Mouse (Mus musculus) layer of hippocampus, adult 2 months (tissue): Measurements from ENCODE around the gene Nup214. TPM values are rescaled to one million over a fixed set of nuclear protein-coding genes. Genes with fewer than 3 reads are reported as not detected.

Source experiments
- DNase-seq, 2 experiments: peaks; one replicate each; pipeline ENCODE4 v3.0.0; 2022; ENCODE audit warnings: low spot score in 2 of 2
- H3K27ac ChIP-seq: fragments of 200-600 bp; 2 replicates; pipeline ENCODE4 v1.8.1; 2022
- H3K4me3 ChIP-seq: fragments of 200-600 bp; 2 replicates; pipeline ENCODE4 v1.8.1; 2022; ENCODE audit warnings: mild to moderate bottlenecking
- CTCF ChIP-seq: fragments of 200-600 bp; conservative IDR thresholded peaks from 2 replicates; pipeline ENCODE4 v1.8.1; 2022; ENCODE audit warnings: antibody characterized with exemption, mild to moderate bottlenecking, moderate library complexity
- long read RNA-seq, 2 experiments: library from polyadenylated mRNA; stranded (forward); transcript quantifications; one replicate each; pipeline ENCODE4 v2.0.0; 2021; ENCODE audit warnings: borderline mapping rate in 2 of 2
- total RNA-seq, 2 experiments: library from RNA; stranded (reverse); gene quantifications; 2 replicates each; pipeline ENCODE4 v1.2.3; 2021

Gene Nup214
- total RNA-seq: 10 to 100 TPM; 67.0 to 69.3 TPM
- long read RNA-seq, experiment 1, full-length matches to known transcripts: 4 of 20 reads
- long read RNA-seq, experiment 1, partial matches to known transcripts: 3 of 20 reads
- long read RNA-seq, experiment 1, other reads (novel, unspliced or antisense): 13 of 20 reads
- long read RNA-seq, experiment 2, full-length matches to known transcripts: 6 of 38 reads
- long read RNA-seq, experiment 2, partial matches to known transcripts: 10 of 38 reads
- long read RNA-seq, experiment 2, other reads (novel, unspliced or antisense): 22 of 38 reads

DNA sequence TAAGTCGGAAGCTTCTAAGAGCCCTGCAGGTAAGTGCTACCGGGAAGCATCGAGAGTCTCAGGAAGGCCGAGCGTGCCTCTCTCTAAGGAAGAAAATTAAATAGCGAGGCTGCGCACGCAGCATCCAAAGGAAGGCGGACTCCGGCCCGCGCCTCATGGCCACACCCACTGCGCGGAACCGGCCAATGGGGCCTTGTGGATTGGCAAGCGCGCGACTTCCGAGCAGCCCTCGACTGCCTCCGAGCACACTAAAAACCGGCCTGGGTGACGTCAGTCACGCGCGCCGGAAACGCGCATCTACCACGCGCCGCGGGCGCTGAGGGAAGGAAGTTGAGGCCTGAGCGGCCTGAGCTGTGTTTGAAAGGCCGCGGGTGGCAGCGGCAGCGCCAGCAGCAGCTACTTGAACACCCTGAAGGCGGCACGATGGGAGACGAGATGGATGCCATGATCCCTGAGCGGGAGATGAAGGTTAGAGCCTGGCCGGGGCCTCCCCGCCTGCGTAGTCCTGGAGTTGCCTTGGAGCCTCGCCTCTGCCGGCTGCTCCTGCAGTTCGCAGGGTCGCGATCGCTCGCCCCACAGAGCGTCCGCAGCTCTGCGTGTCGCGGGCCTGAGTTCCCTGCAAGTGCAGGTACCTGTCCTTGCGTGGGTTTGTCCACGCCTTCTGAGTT, at the start of gene Nup214:
Gene Nup214, plus strand, starts transcription at position 296 of the 668 bp plus-strand sequence.
- peak within 1 kb of the TSS; percentile 97 for H3K4me3 ChIP-seq
- DNase-seq: peak; percentile 98 to 100
- peak within 1 kb of the TSS; percentile 93 for H3K27ac ChIP-seq
- no peak for TF ChIP-seq CTCF

DNA sequence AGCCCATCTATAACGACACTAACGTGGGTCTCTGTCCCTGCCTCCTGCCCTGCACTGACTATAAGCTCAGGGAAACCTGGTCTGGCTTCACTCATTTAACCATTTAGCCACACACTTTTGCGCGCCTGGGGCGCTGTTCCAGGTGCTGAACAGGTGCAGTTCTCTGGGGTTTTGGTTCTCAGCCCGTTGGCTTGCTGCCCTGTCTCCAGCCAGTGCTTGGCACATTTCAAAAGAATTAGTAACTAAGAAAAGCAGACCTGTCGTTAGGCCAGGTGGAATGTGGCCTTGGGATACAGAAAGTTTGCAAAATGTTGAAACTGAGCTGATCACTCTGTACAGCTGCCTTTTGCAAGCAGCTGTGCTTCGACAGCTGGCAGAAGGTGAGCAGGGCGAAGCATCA, 49.4 kb upstream of the Nup214 start:
- Histone ChIP-seq H3K4me3 (no peak overlapping the region), H3K27ac (no peak overlapping the region)
- TF ChIP-seq CTCF: no peak
- no peak for DNase-seq

DNA sequence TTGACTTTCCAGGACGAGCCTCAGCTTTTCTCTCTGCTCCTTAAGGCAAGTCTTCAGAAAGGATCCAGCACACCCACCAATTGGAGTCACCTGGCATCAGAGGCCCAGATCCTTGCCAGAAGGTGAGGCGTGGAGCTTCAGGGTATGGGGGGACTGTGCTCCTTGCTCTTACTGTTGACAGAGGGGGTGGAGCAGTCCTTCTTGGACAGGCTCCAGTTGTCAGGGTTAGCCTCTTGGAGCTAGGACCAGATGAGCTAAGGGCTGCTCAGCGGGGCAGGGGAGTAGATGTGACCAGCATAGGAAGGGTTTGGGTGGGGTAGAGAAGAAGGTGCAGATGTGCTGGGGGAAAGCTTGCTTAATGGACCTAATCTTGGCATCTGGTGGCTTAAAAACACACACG, 48.3 kb upstream of the Nup214 start:
- no peak overlapping the region for H3K4me3 ChIP-seq
- no peak for DNase-seq
- no peak for TF ChIP-seq CTCF
- H3K27ac ChIP-seq: no peak overlapping the region

DNA sequence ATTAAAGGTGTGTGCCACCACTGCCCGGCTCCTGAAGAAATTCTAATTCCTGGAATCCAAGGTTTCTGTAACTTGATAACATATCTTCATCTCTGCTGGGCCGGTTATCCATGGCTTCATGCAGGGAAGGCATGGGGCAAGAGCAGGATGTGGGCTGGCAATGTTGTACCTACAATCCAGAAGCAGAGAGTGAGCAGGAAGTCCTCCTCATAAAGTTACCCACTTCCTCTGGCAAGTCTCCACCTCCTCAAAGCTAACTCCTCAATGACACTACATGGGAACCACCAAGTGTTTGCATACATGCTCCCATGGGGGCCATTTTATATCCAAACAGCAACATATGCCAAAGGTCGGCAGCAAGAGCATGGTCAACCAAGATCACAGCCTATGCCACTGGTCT, 44.6 kb upstream of the Nup214 start:
- no peak for DNase-seq
- no peak for TF ChIP-seq CTCF
- H3K4me3 ChIP-seq: no peak overlapping the region
- H3K27ac ChIP-seq: no peak overlapping the region

DNA sequence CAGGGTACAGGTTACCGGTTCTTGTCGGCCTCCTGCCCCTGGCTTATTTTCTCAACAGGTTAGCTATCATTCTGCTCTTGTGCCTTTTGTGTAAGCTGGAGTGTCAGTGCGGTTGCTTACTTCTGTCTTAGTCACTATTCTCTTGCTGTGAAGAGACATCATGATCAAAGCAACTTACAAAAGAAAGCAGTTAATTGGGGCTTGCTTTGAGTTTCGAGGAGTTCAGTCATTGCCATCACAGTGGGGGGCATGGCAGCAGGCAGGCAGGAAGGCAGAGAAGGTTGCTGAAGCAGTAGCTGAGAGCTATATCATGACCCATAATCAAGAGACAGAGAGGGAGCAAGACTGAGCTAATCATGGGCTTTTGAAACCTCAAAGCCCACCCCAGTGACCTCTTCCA, 39.7 kb upstream of the Nup214 start:
- H3K4me3 ChIP-seq: no peak overlapping the region
- no peak for DNase-seq
- H3K27ac ChIP-seq: no peak overlapping the region
- no peak for TF ChIP-seq CTCF

DNA sequence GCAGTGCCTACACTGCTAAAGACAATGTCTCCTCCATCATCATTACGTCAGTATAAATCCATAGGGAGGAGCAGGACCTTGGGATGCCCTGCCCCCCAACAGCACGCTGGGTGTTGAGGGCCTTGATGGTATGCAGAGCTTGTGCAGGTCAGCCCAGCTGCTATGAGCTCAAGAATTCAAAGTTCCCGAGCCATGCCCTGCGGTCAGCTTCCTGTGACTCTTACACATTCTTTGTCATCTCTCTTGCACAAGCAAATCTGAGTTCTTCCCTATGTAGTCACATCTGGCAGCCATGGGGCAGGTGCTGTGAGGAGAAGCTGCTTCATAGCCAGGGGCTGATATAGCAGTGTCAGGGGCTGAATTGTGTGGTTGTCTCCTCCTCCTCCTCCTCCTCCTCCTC, 39.2 kb upstream of the Nup214 start:
- H3K4me3 ChIP-seq: no peak overlapping the region
- no peak for TF ChIP-seq CTCF
- no peak overlapping the region for H3K27ac ChIP-seq
- no peak for DNase-seq

DNA sequence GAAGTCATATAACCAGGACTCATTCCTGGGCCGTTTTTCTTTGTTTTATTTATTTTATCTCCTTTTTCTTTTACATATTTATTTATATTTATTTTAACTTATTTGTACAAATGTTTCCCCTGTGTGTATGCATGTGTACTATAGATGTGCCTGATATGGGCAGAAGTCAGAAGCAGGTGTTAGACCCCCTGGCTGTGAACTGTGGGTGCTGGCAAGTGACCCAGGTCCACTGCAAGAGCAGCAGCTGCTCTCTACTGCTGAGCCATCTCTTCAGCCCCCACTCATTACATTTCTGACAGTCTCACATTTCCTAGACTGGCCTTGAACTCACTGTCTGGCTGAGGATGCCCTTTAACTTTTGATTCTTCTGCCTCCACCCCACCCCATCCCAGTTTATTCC, 35.9 kb upstream of the Nup214 start:
- TF ChIP-seq CTCF: no peak
- H3K4me3 ChIP-seq: no peak overlapping the region
- H3K27ac ChIP-seq: no peak overlapping the region
- DNase-seq: no peak

DNA sequence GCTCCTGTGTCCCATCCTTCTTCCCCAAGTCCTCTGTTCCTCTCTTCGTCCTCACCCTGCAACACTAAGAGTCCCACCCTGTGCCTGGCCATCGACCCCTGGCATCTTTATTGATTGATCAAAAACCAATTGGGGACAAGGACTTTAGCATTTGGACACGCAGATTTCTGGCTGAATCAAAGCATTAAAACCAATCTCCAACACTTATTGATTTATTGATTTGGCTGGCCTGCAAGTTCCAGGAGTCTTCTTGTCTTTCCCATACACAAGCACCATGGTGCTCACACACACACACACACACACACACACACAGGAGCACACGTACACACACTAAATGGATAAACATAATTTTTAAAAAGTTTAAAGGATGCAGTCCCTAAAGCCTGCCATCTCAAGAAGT, 31.2 kb upstream of the Nup214 start:
- no peak for DNase-seq
- H3K4me3 ChIP-seq: no peak overlapping the region
- no peak overlapping the region for H3K27ac ChIP-seq
- no peak for TF ChIP-seq CTCF

DNA sequence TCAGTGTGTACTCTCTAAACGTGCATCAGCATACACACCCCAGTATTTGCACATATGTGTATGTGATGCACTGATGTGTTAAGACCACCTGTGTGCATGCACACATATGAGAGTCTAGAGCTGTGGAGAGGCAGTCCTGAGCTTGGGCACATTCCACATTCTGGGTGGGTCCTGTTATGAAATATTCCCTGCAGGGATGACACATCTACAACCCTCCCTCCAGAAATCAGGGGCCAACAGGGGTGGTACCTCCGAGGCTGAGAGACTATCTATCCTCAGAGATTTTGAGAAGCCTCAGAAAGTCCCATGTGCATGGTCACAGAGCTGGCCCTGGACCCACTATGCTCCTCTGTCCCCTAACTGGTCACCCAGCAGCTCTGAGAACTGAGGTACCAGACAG, 28.7 kb upstream of the Nup214 start:
- no peak for DNase-seq
- TF ChIP-seq CTCF: no peak
- H3K4me3 ChIP-seq: no peak overlapping the region
- no peak overlapping the region for H3K27ac ChIP-seq

DNA sequence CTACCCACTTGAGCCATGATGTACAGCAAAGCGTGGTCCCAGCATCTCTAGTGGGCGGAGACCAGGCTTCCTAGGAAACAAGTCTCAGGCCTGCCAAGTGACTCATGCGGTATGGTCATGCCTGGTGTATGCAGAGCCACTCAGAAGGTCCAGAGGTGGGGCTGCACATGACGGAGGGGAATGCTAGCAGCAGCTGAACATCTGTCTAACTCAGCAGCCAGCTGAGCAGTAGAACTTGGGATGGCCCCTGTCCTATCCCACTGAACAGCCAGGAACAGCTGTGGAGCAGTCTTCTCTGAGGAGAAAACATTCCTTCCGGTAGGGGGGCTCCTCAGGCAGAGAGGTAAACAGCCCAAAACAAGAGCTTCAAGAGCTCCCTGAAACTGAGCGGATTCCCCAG, 25.8 kb upstream of the Nup214 start:
- Histone ChIP-seq H3K27ac (no peak overlapping the region), H3K4me3 (no peak overlapping the region)
- TF ChIP-seq CTCF: no peak
- no peak for DNase-seq

DNA sequence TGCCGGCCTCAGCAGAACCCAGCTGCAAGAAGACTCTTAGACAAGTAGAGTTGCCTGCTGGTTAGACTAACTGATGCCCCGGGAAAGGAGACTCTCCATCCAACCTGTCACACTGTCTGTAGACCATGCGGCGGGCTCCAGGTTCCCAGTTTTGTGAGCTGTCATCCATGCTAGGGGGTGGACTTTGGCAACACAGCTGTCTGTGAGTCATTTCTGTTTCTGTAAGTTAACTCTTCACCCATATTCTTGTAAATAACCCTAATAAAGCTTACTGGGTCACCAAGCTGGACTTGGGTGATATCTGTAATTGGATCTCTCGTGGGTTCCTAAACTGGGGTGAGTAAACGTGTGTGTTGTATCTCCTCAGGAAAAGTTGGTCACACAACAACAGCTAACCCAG, 25.4 kb upstream of the Nup214 start:
- no peak overlapping the region for H3K4me3 ChIP-seq
- no peak overlapping the region for H3K27ac ChIP-seq
- no peak for DNase-seq
- TF ChIP-seq CTCF: no peak

DNA sequence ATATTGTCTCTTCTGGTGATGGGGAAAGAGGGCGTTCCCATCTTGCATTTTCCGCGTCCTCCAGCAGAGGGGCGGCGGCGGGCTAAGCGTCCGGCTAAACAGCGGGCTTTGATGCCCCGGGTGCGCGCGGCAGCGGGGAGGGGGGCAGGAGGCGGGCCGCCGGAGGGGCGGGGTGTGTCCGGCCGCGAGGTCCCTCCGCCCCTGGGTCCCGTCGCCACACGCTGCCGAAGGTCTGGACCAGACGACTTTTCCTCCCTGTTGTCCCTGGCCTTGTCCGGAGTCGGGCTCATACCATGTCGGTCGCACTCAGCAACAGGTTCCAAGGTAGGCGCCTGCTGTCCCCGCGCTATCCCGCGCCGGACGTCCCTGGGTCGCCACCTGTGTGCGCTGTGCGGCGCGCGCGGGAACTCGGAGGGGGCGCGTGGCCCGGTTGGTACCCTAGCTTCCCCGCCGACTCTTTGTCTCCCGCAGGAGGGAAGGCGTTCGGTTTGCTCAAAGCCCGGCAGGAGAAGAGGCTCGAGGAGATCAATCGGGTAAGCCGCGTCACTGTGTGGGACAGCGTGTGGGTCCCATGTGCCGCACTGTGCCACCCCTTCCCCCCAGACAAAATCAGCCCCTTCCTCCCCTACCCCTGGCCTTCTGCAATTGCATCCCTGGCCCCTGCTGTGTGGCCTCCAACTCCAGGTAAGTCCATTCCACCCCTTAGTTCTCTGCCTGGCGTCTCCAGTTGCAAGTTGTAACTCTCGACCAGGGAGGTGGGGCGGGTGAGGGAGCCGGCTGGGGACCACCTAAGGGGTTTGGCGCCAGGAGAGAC, 24.0 kb upstream of the Nup214 start, which contains the start of gene Aif1l:
Gene Aif1l, plus strand, starts transcription at position 82 of the 814 bp plus-strand sequence.
- H3K27ac ChIP-seq: peak within 1 kb of the TSS; percentile 11; the same call in 1 of the 2 replicates
- peak within 1 kb of the TSS; percentile 66 for H3K4me3 ChIP-seq
- TF ChIP-seq CTCF: peak; percentile 75
- DNase-seq: peak in 1 of 2 experiments; percentile 27

DNA sequence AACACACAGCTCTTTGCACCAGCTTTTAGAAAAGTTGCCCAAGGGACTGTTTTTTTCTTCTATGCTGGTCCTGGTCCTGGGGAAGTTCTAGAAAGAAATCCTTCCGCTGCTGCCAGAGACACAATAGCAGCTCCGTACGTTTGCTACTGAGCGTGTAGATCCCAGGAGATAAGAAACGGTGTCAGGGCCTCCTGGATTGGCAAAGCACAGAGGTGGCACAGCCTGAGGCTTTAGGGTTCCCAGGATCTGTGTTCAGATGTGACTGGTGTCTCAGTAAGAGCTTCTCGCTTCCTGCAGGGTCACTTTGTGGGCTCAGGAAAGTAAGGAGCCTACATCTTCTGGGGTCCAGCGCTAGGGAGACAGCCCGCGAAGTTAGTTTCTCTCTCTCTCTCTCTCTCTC, 23.3 kb upstream of the Nup214 start:
- no peak for DNase-seq
- no peak for TF ChIP-seq CTCF
- Histone ChIP-seq H3K27ac (no peak overlapping the region), H3K4me3 (peak overlapping the region; percentile 66)
